14 mouse cellular contexts compared by ENCODE assay signal in the genomic region with DNA sequence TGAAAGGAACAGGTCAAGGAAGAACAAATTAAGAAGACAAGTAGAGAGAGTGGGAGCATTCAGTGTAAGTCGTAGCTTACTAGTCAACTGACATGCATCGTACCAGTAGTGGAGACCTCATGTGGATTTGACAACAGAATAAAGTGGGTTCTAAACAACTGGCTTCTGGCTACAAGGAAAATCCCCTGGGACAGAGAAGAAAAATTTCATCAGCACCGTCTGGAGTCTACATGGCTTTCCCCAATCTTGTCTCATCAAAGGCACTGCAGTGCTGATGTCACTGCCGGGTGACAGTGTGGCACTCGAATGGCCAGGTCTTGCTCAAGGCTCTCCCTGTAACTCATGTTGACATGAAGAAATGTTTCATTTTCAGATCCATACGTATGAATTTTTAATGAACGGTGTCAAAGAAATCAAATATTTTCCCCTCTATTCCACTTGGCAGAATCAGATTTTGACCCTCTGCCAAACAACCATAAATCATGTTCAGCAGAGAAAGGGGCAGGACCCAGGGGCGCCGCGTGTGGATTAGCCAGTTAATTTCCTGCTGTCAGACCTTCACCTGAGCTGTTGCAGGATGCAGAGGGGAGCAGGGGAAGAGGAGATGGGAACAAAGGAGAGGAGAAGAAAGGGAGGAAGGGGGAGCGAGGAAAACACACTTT.
DNase-seq lines count a peak whose midpoint lies in the region; ATAC-seq and TF ChIP-seq lines count a peak whose summit lies in the region.
"Had no signal": no experiment of that assay in that cellular context is flagged by ENCODE, and none has a peak within 500 bp of the region (broad histone marks: within the 10 kb centered on the region; RNA-seq: fewer than 3 reads in every experiment).

No protein-coding gene starts in this region.

- intact Hi-C loops in heart, postnatal 14 days (cut with DNase I): no loop called here

- DNase-seq in hindbrain, embryonic 10.5 days (ENCODE audit: low spot score): no peak
- DNase-seq in neural tube, embryonic 10.5 days (ENCODE audit: extremely low spot score, low spot score): no peak
- peak; percentile 50 for DNase-seq in hindbrain, postnatal 0 days (ENCODE audit: low spot score)
- DNase-seq in heart, postnatal 14 days: no peak
- DNase-seq in c-Kit-positive CD71-positive TER-119-positive erythroid progenitor cells, embryonic 14.5 days (ENCODE audit: low spot score): no peak
- DNase-seq: cerebellum, postnatal 14 days; heart, postnatal 36 days; lung, postnatal 36 days; thymus, postnatal 4 days had no signal

- 82% methylated on average over 11 of the region's 11 CpGs for WGBS in hindbrain, embryonic 10.5 days
- WGBS in hindbrain, embryonic 16.5 days: 39% methylated on average over 11 of the region's 11 CpGs
- 51% methylated on average over 11 of the region's 11 CpGs for WGBS in neural tube, embryonic 12.5 days
- WGBS in hindbrain, postnatal 0 days: 34% methylated on average over 11 of the region's 11 CpGs
- WGBS in neural tube, embryonic 14.5 days: 34% methylated on average over 11 of the region's 11 CpGs

- no peak for ATAC-seq in hindbrain, embryonic 16.5 days
- ATAC-seq in neural tube, embryonic 12.5 days (ENCODE audit: low FRiP score, low read depth): no peak
- peak; percentile 33; the same call in 1 of the 2 replicates for ATAC-seq in hindbrain, postnatal 0 days
- no peak for ATAC-seq in neural tube, embryonic 14.5 days (ENCODE audit: low read depth)

- peak overlapping the region; percentile 47 for H3K27ac ChIP-seq in hindbrain, embryonic 10.5 days
- H3K27ac ChIP-seq in hindbrain, embryonic 16.5 days (ENCODE audit: low read depth, low read length): no peak overlapping the region
- peak overlapping the region; percentile 57; the same call in 1 of the 2 replicates for H3K27ac ChIP-seq in neural tube, embryonic 12.5 days
- H3K27ac ChIP-seq in hindbrain, postnatal 0 days: peak overlapping the region; percentile 27; the same call in 1 of the 2 replicates
- H3K27ac ChIP-seq in neural tube, embryonic 14.5 days (ENCODE audit: low read depth, low read length): peak overlapping the region; percentile 31; the same call in 1 of the 2 replicates
- H3K27ac ChIP-seq: embryonic facial prominence, embryonic 12.5 days; liver, embryonic 14.5 days had no signal

- TF ChIP-seq CTCF in hindbrain, postnatal 0 days (IDR thresholded peaks at IDR 0.05; ENCODE audit: low read depth): no peak

- H3K27me3 ChIP-seq in hindbrain, embryonic 10.5 days (ENCODE audit: insufficient read depth, poor library complexity, severe bottlenecking): no peaks in the 10 kb centered on the region
- no peaks in the 10 kb centered on the region for H3K27me3 ChIP-seq in hindbrain, embryonic 16.5 days (replicated peaks; ENCODE audit: control insufficient read depth, insufficient read depth, low read length)
- H3K27me3 ChIP-seq in neural tube, embryonic 12.5 days (replicated peaks): no peaks in the 10 kb centered on the region
- no peaks in the 10 kb centered on the region for H3K27me3 ChIP-seq in hindbrain, postnatal 0 days (ENCODE audit: insufficient read depth, low read length)
- H3K27me3 ChIP-seq in neural tube, embryonic 14.5 days (ENCODE audit: control insufficient read depth, insufficient read depth, low read length): no peaks in the 10 kb centered on the region
- H3K27me3 ChIP-seq: embryonic facial prominence, embryonic 12.5 days had no signal

- H3K4me2 ChIP-seq in hindbrain, embryonic 16.5 days (ENCODE audit: low read length): no peak overlapping the region
- 0 out of 2 replicates have a peak overlapping the region, but pooled peaks have one; percentile 9 for H3K4me2 ChIP-seq in neural tube, embryonic 12.5 days (replicated peaks)
- H3K4me2 ChIP-seq in hindbrain, postnatal 0 days (ENCODE audit: low read depth, low read length): no peak overlapping the region
- H3K4me2 ChIP-seq in neural tube, embryonic 14.5 days (ENCODE audit: low read depth, low read length): no peak overlapping the region
- H3K4me2 ChIP-seq: embryonic facial prominence, embryonic 12.5 days had no signal

- peaks cover 47% of the 10 kb centered on the region for H3K4me1 ChIP-seq in hindbrain, embryonic 10.5 days (replicated peaks)
- peaks cover 35% of the 10 kb centered on the region for H3K4me1 ChIP-seq in hindbrain, embryonic 16.5 days (ENCODE audit: control insufficient read depth, insufficient read depth, low read depth, low read length)
- H3K4me1 ChIP-seq in neural tube, embryonic 12.5 days: peaks cover 68% of the 10 kb centered on the region
- H3K4me1 ChIP-seq in hindbrain, postnatal 0 days (ENCODE audit: insufficient read depth, low read length): peaks cover 22% of the 10 kb centered on the region; the same call in 1 of the 2 replicates
- peaks cover 43% of the 10 kb centered on the region for H3K4me1 ChIP-seq in neural tube, embryonic 14.5 days (ENCODE audit: control insufficient read depth, insufficient read depth, low read length)

- H3K4me3 ChIP-seq in hindbrain, embryonic 10.5 days: no peak overlapping the region
- no peak overlapping the region for H3K4me3 ChIP-seq in hindbrain, embryonic 16.5 days (ENCODE audit: low read length)
- H3K4me3 ChIP-seq in neural tube, embryonic 12.5 days: no peak overlapping the region
- no peak overlapping the region for H3K4me3 ChIP-seq in hindbrain, postnatal 0 days (ENCODE audit: low read length)
- no peak overlapping the region for H3K4me3 ChIP-seq in neural tube, embryonic 14.5 days (ENCODE audit: low read depth, low read length)
- H3K4me3 ChIP-seq: embryonic facial prominence, embryonic 12.5 days had no signal

- H3K36me3 ChIP-seq in hindbrain, embryonic 10.5 days: no peaks in the 10 kb centered on the region
- no peaks in the 10 kb centered on the region for H3K36me3 ChIP-seq in hindbrain, embryonic 16.5 days (ENCODE audit: control insufficient read depth, insufficient read depth, low read length)
- H3K36me3 ChIP-seq in neural tube, embryonic 12.5 days: no peaks in the 10 kb centered on the region
- H3K36me3 ChIP-seq in hindbrain, postnatal 0 days (ENCODE audit: insufficient read depth, low read length): no peaks in the 10 kb centered on the region
- no peaks in the 10 kb centered on the region for H3K36me3 ChIP-seq in neural tube, embryonic 14.5 days (ENCODE audit: control insufficient read depth, insufficient read depth, low read length)
- H3K36me3 ChIP-seq: embryonic facial prominence, embryonic 12.5 days had no signal

- no peak overlapping the region for H3K9ac ChIP-seq in hindbrain, embryonic 16.5 days (ENCODE audit: low read depth, low read length)
- no peak overlapping the region for H3K9ac ChIP-seq in neural tube, embryonic 12.5 days
- no peak overlapping the region for H3K9ac ChIP-seq in hindbrain, postnatal 0 days (replicated peaks; ENCODE audit: low read length)
- H3K9ac ChIP-seq in neural tube, embryonic 14.5 days (replicated peaks; ENCODE audit: low read depth, low read length): no peak overlapping the region
- H3K9ac ChIP-seq: embryonic facial prominence, embryonic 12.5 days; liver, embryonic 14.5 days had no signal

- no peaks in the 10 kb centered on the region for H3K9me3 ChIP-seq in hindbrain, embryonic 10.5 days
- H3K9me3 ChIP-seq in hindbrain, embryonic 16.5 days (ENCODE audit: control insufficient read depth, low read length): no peaks in the 10 kb centered on the region
- H3K9me3 ChIP-seq in neural tube, embryonic 12.5 days: no peaks in the 10 kb centered on the region
- H3K9me3 ChIP-seq in hindbrain, postnatal 0 days (ENCODE audit: low read length): no peaks in the 10 kb centered on the region
- no peaks in the 10 kb centered on the region for H3K9me3 ChIP-seq in neural tube, embryonic 14.5 days (ENCODE audit: control insufficient read depth, low read length)
- H3K9me3 ChIP-seq: embryonic facial prominence, embryonic 12.5 days had no signal
